Mouse (Mus musculus) left cerebral cortex, postnatal 10 days (tissue): Measurements from ENCODE around the gene Gcdh. TPM values are rescaled to one million over a fixed set of nuclear protein-coding genes. Genes with fewer than 3 reads are reported as not detected.

ENCODE experiments used
- DNase-seq, 2 experiments: peaks; one replicate each; pipeline ENCODE4 v3.0.0; 2021 to 2022; ENCODE audit warnings: low spot score in 2 of 2, mixed read lengths in 1 of 2; ENCODE audit errors: extremely low spot score in 1 of 2
- intact Hi-C: fragments of 180-260 bp; cut with DNase I; formaldehyde crosslinking; loops from one replicate; pipeline ENCODE4 v1.15.1; 2025
- total RNA-seq, 2 experiments: library from RNA; stranded (reverse); gene quantifications; 2 replicates each; pipeline ENCODE4 v1.2.3; 2021

Gcdh gene
- total RNA-seq, result 10 to 100 TPM; 29.4 to 36.6 TPM

DNA sequence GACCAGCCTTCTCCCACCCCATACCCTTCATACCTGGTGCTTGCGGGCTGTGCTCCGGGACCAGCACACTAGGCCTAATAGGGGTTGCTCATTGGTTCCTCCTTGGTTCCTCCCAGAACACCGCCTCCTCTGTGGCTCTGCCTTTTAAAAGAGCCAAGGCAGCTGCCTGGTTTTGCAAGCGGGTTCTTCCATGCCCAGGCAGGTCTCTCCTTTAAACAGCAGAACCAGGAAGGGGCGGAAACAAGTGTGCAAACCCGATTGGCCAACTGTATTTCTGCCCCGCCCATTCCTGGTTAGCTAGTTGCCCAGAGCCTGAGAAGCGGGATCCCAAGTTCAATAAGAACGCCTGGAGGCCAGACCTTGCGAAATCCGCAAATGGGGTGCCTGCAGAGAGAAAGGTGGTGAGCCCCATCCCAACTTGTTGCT, at the start of gene Gcdh:
Gene Gcdh (minus strand): TSS at position 213 of the 426 bp plus-strand sequence.
- peak; percentile 92 to 93 for DNase-seq
- intact Hi-C loops, result no loop called here

DNA sequence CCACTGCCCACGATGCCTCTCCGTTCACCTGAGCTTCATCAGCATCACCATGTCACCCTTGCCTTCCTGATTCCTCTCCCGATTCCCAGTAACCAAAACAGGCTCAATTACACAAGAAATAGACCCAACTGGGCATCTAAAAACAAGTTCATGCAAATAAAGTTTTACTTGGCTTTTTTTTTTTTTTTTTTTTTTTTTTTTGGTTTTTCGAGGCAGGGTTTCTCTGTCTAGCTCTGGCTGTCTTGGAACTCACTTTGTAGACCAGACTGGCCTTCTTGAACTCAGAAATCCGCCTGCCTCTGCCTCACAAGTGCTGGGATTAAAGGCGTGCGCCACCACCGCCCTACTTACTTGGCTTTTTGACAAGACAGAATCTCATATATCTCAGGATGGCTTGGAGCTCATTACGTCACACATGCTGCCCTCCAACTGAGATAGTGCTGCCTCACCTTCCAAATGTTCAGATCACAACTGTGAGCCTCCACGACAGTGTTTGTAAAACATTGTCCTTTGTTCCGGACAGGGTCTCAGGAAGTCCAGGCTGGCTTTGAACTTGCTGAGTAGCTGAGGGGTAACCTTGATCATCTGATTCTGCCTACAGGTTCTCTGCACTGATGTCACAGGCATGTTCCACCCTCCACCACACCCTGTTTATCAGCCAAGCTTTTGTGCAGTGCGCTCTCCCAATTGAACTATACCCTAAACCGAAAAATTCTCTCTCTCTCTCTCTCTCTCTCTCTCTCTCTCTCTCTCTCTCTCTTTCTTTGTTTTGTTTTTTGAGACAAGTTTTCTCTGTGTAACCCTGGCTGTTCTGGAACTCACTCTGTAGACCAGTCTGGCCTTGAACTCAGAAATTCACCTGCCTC, 44.1 kb upstream of the Gcdh start:
- intact Hi-C loops, result no loop called here
- no peak for DNase-seq

DNA sequence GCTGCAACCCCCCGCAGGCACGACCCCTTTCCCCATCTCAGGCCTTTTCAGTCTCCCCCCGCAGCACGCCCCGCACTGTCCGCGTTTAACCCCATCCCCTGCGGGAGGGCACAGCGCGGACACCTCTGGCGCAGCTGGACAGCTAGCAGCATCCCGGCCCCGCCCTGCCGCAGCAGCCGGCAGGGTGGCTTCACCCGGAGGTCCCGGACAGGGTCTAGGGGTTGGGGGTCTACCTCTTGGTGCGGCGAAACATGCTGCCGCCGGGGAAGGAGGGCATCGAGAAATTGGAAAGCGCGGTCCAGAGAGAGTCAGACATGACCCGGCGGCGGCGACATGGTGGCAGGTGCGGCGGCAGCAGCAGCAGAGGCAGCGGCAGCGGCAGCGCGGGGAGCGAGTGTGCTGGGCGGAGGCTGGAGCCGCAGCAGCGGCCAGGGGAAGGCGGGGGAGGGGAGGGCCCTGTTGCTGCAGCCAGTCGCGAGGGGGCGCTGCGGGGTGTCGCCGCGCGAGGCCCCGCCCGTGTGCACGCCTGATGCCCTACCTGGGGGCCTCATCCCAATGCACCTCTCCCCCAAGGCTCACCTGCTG, 43.3 kb upstream of the Gcdh start, which contains the start of gene Mast1:
Gene Mast1 (minus strand): TSS at position 398 of the 585 bp plus-strand sequence.
- intact Hi-C loops, result no loop called here
- DNase-seq, result peak; percentile 56 to 87

DNA sequence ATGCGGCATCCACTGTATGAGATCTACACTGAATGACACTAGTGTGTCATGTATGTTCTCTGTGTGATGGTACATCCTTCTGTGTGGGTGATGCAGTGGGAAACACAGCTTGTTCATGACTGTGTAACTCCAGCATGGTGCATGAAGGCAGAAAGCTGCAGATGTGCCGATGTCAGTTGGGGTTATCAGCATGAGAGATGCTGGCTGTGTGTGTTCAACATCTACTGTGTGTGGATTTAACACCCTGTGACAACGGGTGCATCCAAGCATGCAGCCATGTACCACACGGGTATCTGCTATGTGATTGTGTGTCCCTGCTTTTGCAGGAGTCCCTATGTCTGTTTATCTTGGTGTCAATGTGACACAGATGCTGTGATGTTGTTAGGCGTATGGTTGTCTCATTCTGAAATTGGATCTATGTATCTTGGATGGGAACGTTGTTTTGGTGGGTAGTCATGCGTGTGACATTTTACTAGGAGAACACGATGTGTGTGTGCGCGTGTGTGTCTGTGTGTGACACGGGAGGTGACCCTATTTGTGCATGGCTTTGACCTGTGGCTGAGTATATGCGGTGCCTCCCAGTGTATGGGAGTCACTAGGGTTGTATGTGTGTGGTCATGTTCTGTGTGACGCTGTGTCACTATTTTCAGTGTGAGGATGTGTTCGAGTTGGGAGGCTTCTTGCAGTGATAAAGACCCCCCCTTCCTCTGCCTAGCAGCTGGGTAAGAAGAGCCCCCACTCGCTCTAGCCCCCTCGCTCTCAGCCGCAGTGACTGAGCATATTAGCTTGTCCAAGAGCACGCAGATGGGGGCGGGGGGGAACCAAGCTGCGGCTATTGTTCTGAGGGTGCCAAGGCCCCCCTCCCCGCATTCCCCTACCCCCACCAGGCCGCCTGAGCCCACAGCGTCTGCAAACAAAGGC, 42.6 kb upstream of the Gcdh start:
- intact Hi-C loops, result no loop called here
- DNase-seq, result peak in 1 of 2 experiments; percentile 55

DNA sequence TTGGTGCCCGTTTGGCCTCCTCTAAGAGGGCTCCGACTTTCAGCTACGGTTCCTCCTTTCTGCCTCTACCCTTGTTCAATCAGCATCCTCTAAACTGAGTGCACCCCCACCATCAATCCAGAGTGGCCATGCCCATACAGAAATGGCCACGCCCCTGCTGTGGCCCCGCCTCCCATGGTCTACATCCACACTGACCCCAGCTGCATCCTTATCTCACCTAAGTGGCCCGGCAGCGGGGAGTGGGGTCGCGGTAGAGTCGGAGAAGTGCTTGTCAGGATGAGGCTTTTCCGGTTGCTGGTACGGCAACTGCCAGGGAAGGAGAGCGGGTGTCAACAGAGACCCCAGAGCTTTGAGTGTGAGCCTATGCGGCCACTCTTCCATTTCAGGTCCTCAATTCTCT, 41.8 kb upstream of the Gcdh start:
- peak in 1 of 2 experiments; percentile 43 for DNase-seq
- intact Hi-C loops, result no loop called here

DNA sequence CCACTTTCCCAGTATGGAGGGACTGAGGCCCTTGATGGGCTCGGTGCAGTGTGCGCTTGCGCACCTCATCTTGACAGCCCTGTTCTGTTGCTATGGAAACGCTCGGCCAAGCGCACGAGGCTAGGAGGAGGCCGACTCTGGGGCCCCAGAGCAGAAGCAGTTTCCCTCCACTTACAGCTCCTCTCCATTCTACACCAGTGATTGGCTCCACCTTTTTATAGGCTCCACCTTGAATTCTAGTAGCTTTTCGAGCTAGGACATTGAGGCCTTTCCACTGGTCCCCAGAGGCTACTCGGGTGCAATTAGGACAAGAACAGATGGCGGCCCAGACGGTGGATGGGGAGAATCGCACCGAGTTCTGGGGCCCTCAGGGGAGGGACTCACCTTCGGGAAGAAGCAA, 41.1 kb upstream of the Gcdh start:
- intact Hi-C loops, result no loop called here
- DNase-seq, result peak in 1 of 2 experiments; percentile 65

DNA sequence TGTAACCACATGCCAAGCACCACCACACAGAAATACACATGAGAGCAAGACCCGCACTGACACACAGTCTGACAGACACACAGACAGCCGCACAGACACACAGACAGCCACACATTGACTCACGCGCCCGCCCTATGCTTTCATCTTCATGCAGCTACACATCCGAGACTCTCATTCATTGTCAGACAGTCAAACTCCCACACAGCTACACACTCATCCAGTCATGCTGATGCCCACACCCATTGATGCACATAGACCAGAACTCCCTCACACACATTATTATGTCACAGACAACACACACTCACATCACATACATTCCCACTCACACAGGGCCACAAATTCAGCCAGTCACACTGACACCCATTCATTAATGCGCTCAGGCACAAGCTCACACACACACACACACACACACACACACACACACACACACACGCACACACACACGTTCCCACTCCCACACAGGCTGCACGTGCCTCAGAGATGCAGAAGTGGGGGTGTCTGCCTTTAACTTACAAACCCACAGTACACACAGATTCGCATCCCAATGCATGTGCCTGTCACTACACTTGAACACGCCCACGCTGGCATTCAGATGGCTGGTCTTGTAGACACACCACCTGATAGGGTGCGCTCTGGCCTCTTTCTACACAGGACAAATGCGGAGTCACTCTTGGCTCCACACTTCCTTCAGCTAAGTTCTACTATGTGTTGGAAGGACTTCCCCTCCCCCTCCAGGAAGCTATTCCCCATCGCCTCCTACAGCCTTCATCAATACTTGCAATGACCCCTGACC, 40.2 kb upstream of the Gcdh start:
- intact Hi-C loops, result no loop called here
- DNase-seq, result peak in 1 of 2 experiments; percentile 40

DNA sequence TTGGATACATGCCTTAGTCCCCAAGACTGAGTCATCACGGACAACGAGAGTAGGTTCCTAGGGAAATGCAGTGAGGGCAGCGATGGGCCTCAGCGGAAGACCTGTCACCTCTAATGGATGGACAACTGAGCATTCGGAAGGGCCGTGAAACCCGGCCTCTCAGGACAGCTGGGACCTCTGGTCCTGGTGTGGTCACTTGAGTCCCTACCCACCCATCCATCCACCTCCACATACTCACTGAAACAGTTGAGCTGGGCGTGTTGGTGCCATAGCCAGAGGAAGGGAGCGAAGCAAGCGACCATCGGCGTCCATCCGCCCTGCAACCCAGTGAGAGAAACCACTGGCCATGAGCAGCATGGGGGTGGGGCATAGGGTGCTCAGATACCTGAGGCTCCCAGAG, 36.9 kb upstream of the Gcdh start:
- DNase-seq, result no peak
- intact Hi-C loops, result no loop called here

DNA sequence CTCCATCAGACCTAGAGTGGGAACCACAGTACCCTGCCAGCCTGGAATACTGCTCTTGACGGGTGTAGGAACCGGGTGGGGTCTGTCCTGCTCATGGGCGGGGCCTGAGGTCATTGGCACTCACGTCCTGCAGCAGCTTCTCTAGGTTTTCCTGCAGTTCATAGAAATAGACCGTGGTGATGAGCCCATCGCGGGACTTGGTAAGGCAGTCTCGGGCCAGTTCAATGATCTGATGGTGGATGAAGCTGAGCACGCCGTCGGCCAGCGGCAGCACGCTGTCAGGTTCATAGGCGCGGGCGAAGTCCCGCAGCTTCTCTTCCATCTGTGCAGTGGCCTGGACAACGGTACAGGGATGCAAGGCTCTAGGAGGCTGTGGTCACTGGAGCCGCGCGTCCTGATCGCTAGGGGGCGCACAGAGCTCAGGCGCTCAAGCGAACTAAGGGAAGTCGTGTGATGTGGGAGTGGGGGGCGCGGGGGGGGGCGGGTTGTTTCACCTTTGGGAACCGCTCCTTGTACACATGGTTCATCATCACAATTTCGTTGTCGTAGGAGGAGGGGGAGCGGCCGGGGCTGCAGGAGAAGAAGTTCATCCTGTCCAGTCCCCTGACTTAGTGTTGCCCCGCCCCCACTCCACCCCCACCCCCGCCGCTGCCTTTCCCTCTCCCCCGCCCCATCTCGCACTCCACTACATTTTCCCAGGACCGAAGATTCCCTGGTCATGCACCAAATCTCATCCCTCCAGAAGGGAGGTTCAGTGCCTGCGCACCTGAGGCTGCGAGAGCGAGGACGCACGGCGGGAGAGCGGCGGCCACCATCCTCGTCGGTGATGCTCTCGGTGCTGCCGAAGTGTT, 35.0 kb upstream of the Gcdh start:
- peak in 1 of 2 experiments; percentile 80 for DNase-seq
- intact Hi-C loops, result no loop called here

DNA sequence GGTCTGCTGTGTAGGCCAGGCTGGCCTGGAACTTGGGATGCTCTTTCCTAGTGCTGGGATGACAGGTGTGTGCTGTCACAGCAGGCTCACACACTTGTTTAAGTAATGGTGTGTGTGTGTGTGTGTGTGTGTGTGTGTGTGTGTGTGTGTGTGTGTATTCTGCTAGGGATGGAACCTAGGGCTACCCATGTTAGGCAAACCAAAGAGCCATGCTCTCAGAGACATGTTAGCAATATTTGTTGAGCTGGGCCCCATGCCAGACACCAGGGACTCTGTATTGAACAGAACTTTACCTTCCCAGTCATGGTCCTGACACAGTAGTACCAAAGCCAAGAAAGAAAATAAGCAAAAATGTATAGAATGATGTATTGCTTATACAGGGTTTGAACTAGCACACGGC, 33.8 kb upstream of the Gcdh start:
- no peak for DNase-seq
- intact Hi-C loops, result no loop called here

DNA sequence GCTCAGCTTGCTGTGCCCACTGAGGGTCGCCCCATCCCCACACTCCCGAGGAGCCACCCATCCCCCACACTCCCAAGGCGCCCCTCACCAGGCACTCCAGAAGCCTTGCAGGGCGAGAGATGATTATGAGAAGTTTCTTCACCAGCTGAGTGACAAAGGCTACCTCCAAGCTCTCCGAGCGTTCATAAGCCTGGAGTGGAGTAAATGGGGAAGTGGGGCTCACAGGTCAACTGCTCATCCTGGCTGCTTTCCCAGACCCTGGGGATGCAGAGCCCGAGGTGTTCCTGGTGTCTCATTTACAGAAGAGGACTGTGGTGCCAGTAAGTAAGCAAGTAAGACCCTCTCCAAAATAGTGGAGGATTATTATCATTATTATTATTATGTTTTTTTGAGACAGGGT, 31.8 kb upstream of the Gcdh start:
- DNase-seq, result no peak
- intact Hi-C loops, result no loop called here

DNA sequence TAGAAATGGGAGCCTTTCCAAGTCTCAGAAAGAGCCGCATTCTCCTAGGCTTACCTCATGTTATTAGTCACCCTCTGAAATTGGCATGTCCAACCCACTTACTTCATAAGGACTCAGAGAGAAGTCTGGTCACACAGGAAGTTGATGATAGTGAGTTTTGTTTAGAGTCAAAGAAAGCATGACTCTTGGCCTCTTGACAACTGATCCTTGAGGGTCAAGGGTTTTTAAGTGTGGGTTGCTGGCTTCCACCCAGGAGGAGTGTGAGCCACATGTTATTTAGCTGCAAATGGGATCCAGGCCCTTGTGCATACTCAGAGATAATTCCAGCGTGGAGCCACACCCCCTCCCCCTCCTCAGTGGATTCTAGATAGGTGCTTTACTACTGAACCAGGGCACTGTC, 27.9 kb upstream of the Gcdh start:
- DNase-seq, result no peak
- intact Hi-C loops, result no loop called here

DNA sequence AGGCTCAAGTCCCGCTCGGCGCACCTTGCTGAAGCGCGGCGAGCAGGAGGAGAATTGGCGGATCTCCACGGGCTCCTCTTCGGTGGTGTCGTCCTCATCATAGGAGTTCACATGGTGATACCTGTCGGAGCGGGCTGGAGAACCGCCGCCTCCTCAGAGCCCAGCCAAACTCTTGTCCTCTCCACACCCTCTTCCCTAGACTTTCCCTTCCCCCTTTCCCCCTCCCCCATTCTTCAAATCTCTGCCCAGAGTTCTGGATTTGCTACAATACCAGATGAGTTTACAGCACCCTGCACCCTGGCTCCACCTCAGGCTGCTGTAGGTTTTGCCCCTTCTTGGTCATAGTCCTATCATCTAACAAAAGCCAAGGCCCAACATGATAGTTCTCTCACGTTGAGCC, 24.9 kb upstream of the Gcdh start:
- intact Hi-C loops, result no loop called here
- DNase-seq, result no peak

DNA sequence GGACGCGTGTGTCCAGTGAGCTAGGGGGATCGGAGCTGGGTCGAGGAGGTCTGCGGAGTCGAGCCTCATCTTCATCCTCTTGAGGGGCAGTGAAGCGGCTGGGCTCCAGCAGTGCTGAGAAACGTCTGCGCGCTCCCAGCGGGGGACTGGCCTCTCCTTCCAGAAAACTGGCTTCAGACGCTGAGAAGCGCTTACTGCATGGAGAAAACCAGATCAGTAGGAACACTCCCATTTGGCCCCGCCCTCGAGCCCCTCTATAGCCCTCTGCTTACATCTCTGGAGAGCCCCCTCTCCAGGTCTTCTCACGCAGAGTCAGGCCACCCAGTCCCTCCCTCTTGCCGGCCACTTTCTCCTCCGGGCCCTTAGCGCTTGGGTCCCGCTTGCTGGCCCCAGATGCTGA, 24.1 kb upstream of the Gcdh start:
- DNase-seq, result no peak
- intact Hi-C loops, result no loop called here

DNA sequence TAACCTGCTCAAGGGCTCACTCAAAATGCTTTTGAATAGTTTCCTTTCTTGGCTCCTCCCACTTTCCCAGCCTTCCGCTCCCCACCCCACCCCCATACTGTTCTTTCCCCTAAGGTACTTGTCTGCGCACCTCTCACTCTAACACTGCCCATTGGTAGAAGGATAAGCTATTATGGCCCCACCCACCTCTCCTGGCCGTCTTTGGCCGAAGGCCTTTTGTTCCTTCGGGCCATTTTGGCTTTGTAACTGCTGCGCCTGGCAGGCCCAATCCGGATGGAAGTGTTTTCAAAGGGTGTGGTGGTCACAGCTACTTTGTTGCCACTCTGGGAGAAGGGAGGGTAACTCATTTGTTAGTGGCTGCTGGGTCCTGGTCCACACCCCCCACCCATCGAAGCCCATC, 21.5 kb upstream of the Gcdh start:
- DNase-seq, result no peak
- intact Hi-C loops, result no loop called here

DNA sequence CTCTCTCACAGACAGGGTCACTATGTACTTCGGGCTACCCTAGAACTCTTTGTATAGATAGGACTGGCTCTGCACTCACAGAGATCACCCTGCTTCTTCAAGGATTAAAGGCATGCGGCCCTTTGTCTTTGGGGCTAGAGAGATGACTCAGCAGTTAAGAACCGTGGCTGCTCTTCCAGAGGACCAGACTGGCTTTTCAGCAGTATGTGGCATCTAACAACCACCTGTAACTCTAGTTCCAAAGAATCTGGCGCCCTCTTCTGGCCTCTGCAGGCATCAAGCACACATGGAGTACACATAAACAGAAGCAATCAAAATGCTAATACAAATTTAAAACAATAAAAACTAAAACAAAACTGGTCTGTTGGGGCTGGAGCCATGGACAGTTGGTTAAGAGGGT, 20.2 kb upstream of the Gcdh start:
- intact Hi-C loops, result no loop called here
- DNase-seq, result peak in 1 of 2 experiments; percentile 51

DNA sequence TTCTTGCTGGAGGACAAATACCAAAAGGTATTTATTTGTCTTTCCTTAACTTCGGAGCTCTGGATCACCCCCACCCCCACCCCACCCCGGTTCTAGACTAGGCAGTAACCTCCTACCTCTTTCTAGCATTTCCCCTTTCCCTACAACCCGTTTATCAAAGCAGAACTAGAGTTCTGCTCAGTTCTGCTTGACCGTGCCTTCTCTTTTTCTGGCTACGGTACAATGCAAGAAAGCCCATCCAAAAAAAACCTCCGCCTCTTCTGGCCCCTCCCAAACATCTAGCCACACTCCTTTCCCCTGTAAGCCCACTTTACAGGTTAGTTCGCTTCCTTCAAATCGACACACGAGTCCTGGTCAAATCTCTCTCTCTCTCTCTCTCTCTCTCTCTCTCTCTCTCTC, 19.8 kb upstream of the Gcdh start:
- intact Hi-C loops, result no loop called here
- no peak for DNase-seq
